Mouse (Mus musculus) R1 (cell line): Measurements from ENCODE around the gene Poldip3.
A peak's percentile ranks its signal among the peaks of the same experiment; 100 is the strongest.

Experiments used
- DNase-seq: peaks from one replicate; pipeline ENCODE4 v3.0.0-alpha.2; 2018; ENCODE audit warnings: low read depth, low spot score

Gene Poldip3

GRCm38 (mm10) chr15:83165526-83166315 lies 16.5 kb upstream of the Poldip3 start:
- no peak for DNase-seq

GRCm38 (mm10) chr15:83164971-83165471 lies 15.8 kb upstream of the Poldip3 start:
- DNase-seq = peak; percentile 48

- no peak for DNase-seq
Observed at GRCm38 (mm10) chr15:83162818-83163485, 13.8 kb upstream of the Poldip3 start.

GRCm38 (mm10) chr15:83162001-83162400 lies 12.8 kb upstream of the Poldip3 start:
- no peak for DNase-seq

- DNase-seq = no peak
Observed at GRCm38 (mm10) chr15:83161062-83161748, 12.0 kb upstream of the Poldip3 start.

- DNase-seq = no peak
Observed at GRCm38 (mm10) chr15:83160561-83160960, 11.4 kb upstream of the Poldip3 start.

GRCm38 (mm10) chr15:83159823-83160222 lies 10.6 kb upstream of the Poldip3 start:
- no peak for DNase-seq

GRCm38 (mm10) chr15:83158587-83159160 lies 9.5 kb upstream of the Poldip3 start:
- DNase-seq = no peak

- no peak for DNase-seq
Observed at GRCm38 (mm10) chr15:83157667-83158064, 8.5 kb upstream of the Poldip3 start.

GRCm38 (mm10) chr15:83156929-83157666 lies 7.9 kb upstream of the Poldip3 start:
- peak; percentile 88 for DNase-seq

- no peak for DNase-seq
Observed at GRCm38 (mm10) chr15:83155672-83156419, 6.7 kb upstream of the Poldip3 start.

- no peak for DNase-seq
Observed at GRCm38 (mm10) chr15:83154309-83154708, 5.1 kb upstream of the Poldip3 start.

GRCm38 (mm10) chr15:83150694-83151093 lies 1.5 kb upstream of the Poldip3 start:
- no peak for DNase-seq

- no peak for DNase-seq
Observed at GRCm38 (mm10) chr15:83150073-83150442, 874 bp upstream of the Poldip3 start.

- no peak for DNase-seq
Observed at GRCm38 (mm10) chr15:83148801-83149195, 386 bp downstream of the Poldip3 start.

GRCm38 (mm10) chr15:83148395-83148794 lies 789 bp downstream of the Poldip3 start:
- peak; percentile 45 for DNase-seq

GRCm38 (mm10) chr15:83145541-83145940 lies 3.6 kb downstream of the Poldip3 start:
- DNase-seq = no peak

- peak; percentile 60 for DNase-seq
Observed at GRCm38 (mm10) chr15:83142861-83143260, 6.3 kb downstream of the Poldip3 start.

GRCm38 (mm10) chr15:83135654-83136053 lies 13.5 kb downstream of the Poldip3 start:
- DNase-seq = no peak

- DNase-seq = no peak
Observed at GRCm38 (mm10) chr15:83134671-83135070, 14.5 kb downstream of the Poldip3 start.
